Mouse (Mus musculus) left cerebral cortex, adult 6 months (tissue): Measurements from ENCODE around the gene Olfr120. TPM values are rescaled to one million over a fixed set of nuclear protein-coding genes. Genes with fewer than 3 reads are reported as not detected.

Source experiments
- long read RNA-seq, 2 experiments: library from polyadenylated mRNA; unstranded; transcript quantifications; one replicate each; pipeline ENCODE4 v2.0.0; 2019 to 2020
- polyA plus RNA-seq: library from polyadenylated mRNA; unstranded; fragments of <200 nt; fragmentation: Nextera tagmentation; gene quantifications from 2 replicates; pipeline ENCODE4 v1.2.3, GENCODE M21; 2021

Olfr120 gene
- polyA plus RNA-seq, result not detected in 2 replicates
- long read RNA-seq, experiment 1, result 0 reads
- long read RNA-seq, experiment 2, result 0 reads

GRCm38 (mm10) chr17:37721508-37721907 lies at the start of gene Olfr120:
TSS of gene Olfr120 (plus strand) at chr17:37721808.

GRCm38 (mm10) chr17:37696264-37696663 lies 25.3 kb upstream of the Olfr120 start, which contains the start of gene Olfr119:
TSS of gene Olfr119 (plus strand) at chr17:37696564.

GRCm38 (mm10) chr17:37768307-37768706 lies 46.7 kb downstream of the Olfr120 start, which contains the start of gene Olfr122:
TSS of gene Olfr122 (plus strand) at chr17:37768607.

Other genes starting within 250 kb of the Olfr120 start
- gene H2-M2, start 238.3 kb upstream of the Olfr120 start, polyA plus RNA-seq, result not detected in 2 replicates
- gene Olfr110, start 229.3 kb upstream of the Olfr120 start, polyA plus RNA-seq, result not detected in 2 replicates
- gene Olfr111, start 213.8 kb upstream of the Olfr120 start, polyA plus RNA-seq, result 0.11 TPM in 1 of 2 replicates, not detected in the other
- gene Olfr112, start 152.4 kb upstream of the Olfr120 start, polyA plus RNA-seq, result not detected in 2 replicates
- not detected in 2 replicates for gene Olfr113, start 144.1 kb upstream of the Olfr120 start, polyA plus RNA-seq
- gene Olfr114, start 129.1 kb upstream of the Olfr120 start, polyA plus RNA-seq, result not detected in 2 replicates
- gene Olfr115, start 94.7 kb upstream of the Olfr120 start, polyA plus RNA-seq, result not detected in 2 replicates
- not detected in 2 replicates for gene Olfr116, start 94.6 kb upstream of the Olfr120 start, polyA plus RNA-seq
- gene Olfr117, start 58.0 kb upstream of the Olfr120 start, polyA plus RNA-seq, result not detected in 2 replicates
- not detected in 2 replicates for gene Olfr118, start 54.8 kb upstream of the Olfr120 start, polyA plus RNA-seq
- not detected in 2 replicates for gene Olfr119, start 25.2 kb upstream of the Olfr120 start, polyA plus RNA-seq
- gene Olfr121, start 27.0 kb downstream of the Olfr120 start, polyA plus RNA-seq, result not detected in 2 replicates
- not detected in 2 replicates for gene Olfr122, start 46.8 kb downstream of the Olfr120 start, polyA plus RNA-seq
- not detected in 2 replicates for gene Olfr123, start 71.7 kb downstream of the Olfr120 start, polyA plus RNA-seq
- not detected in 2 replicates for gene Olfr124, start 78.1 kb downstream of the Olfr120 start, polyA plus RNA-seq
- 0.10 TPM in 1 of 2 replicates, not detected in the other for gene Olfr125, start 111.1 kb downstream of the Olfr120 start, polyA plus RNA-seq
- gene Olfr126, start 125.7 kb downstream of the Olfr120 start, polyA plus RNA-seq, result not detected in 2 replicates
- not detected in 2 replicates for gene Olfr127, start 178.6 kb downstream of the Olfr120 start, polyA plus RNA-seq
- gene Olfr128, start 198.7 kb downstream of the Olfr120 start, polyA plus RNA-seq, result not detected in 2 replicates
- gene Olfr761, start 231.3 kb downstream of the Olfr120 start, polyA plus RNA-seq, result not detected in 2 replicates